Mouse (Mus musculus): Measurements from ENCODE around the gene Prkaa2.

Gene Prkaa2

GRCm38 (mm10) chr4:105109199-105109989 is at the start of gene Prkaa2:
Gene Prkaa2 (minus strand): TSS chr4:105109890.
- peak; percentile 3 for DNase-seq (ENCODE audit: low read depth)

DNA sequence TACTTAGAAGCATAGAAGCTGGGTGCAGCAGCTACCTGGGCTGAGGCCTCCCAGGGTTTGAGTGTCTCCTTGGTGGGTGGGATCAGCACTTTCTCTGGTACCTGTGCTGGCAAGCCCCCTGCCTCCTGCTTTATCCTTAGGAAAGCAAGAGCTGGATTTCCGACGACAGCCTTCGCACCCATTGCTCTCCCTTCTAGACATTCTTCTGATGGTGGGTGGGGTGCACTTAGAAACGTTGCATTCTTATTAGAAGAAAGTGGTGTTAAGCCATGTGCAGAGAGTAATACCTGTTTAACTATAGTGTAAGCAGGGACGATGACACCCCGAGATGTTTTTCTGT is 49.8 kb upstream of the Prkaa2 start:
- DNase-seq (ENCODE audit: low read depth) = no peak

DNA sequence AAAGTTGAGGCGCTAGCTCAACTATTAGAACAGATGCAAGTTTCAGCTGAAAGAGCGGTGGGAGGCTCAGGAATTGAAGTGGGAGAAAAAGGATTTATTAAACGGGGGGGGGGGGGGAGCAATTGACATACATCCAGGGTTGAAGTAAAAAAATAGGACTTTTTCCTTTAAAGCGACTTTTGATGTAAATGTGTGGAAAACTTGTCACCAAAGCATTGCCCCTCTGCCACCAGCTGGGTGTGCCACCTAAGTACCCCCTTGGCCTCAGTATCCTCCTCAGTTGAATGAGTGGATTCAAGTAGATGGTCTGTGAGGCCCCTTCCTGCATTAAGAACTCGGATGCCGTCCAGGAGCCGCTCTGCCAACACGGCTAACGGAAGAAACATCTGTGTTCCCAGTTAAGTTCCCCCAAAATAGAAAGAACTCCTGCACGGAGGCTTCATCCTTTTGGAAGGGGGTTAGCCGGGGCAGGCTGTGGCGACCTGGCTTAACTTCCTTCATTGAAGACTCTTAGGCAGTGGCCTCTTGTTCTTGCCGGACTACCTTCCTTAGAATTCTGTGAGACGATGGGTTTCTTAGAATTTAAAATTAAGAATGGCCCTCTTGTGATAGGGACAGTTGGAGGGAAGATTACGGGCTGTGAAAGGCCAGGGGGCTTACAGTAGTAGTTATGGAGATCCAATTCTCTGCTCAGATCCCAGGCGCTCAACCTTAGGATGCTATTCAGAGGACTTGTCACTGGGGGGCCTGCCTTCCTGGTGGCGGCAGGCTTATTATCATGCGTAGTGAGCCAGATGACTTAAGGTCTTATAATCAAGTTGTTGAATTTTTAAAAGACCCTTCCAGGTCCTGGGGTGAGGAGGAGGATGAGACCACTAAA is 49.2 kb upstream of the Prkaa2 start:
- DNase-seq (ENCODE audit: low read depth) = no peak

- peak; percentile 19 for DNase-seq (ENCODE audit: low read depth)
Measured at GRCm38 (mm10) chr4:105158169-105158555, 48.5 kb upstream of the Prkaa2 start.

- peak; percentile 5 for DNase-seq (ENCODE audit: low read depth)
Measured at GRCm38 (mm10) chr4:105157276-105158168, 47.8 kb upstream of the Prkaa2 start, which contains the start of gene Plpp3. Gene Plpp3 (plus strand): TSS chr4:105157347.

DNA sequence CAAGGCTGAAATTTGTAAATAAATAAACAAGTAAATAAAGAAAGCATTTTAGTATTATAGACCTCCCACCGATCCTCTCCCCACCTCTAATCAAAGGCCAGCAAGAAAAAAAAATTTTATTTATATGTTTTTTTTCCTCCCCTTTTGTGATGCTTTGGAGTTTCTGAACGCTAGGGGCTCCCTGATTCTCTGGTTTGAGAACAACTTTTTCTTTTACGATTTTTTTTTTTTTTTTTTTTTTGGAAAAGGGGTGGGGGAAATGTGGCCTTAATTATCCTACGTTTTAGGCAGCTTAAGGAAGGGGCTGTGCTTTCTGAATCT is 47.2 kb upstream of the Prkaa2 start:
- DNase-seq (ENCODE audit: low read depth) = no peak

DNA sequence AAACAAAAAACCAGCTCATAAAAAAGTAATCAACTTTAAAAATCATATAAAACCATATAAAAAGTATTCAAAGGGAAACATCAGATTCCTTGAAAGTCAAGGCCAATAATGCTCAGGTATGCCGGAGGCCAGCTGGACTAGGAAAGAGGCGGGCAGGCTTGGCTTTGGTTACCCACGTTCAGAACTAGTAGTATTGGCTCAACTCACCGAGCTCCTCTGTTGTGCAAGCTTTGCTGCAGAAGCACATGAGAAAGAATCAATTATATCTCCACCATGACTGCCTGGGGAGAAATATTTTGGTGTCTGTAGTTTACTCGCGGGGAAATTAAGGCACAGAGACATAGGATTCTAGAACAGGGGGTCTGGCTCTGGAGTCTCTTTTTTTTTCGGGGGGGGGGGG is 46.6 kb upstream of the Prkaa2 start:
- no peak for DNase-seq (ENCODE audit: low read depth)

DNA sequence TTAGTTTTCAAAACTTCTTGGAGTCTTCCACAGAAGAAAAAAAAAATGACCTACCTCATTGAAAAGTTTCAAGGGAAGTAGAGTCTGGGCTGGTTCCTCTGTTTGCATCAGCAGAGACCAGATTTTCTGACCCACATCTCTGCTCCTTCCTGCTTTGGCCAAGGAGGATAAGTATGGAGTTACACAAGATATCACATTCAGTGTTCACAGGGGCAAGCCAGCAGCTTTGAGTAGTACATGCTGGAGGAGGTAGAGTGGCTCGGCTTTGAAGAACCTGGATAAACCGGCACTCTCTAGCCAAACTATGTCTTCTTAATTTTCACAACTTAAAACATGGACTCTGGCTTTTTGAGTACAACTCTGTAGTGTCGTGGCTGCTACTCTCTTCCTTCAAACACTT is 43.5 kb upstream of the Prkaa2 start:
- no peak for DNase-seq (ENCODE audit: low read depth)

DNA sequence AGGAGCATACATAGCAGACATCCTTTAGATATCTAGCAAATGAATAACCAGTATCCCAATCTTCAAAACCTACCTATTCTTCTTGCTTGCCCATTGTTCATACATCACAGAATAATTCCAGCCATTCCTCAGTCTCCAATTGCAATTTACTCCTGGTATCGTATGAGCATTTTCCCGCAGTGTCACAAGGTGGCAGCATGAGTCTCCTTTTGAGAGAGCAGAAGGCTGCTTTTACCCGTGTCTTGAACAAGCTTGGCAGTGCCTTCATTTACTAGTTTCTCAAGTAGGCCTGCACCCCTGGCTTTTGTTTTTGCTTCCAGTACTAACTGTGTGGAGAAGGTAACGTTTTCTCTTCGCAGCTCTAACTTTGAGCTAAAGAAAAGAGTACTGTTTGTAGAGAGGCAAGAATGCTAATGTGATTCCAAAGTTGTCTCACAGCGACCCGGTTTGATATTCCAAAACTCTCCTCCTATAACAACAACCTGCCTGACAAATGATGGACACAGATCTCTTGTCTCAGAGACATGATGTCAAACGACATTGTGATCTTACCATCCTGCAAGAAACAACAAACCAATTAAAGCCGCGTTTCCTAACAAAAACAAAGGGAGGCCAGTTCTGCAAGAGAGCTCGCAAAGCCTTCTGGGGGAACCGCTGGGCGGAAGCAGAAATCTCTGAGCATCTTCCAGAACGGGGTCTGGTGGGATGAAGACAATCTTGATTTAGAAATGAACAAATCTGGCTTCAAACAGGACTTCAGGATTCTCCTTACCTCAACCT is 42.4 kb upstream of the Prkaa2 start:
- peak; percentile 10 for DNase-seq (ENCODE audit: low read depth)

DNA sequence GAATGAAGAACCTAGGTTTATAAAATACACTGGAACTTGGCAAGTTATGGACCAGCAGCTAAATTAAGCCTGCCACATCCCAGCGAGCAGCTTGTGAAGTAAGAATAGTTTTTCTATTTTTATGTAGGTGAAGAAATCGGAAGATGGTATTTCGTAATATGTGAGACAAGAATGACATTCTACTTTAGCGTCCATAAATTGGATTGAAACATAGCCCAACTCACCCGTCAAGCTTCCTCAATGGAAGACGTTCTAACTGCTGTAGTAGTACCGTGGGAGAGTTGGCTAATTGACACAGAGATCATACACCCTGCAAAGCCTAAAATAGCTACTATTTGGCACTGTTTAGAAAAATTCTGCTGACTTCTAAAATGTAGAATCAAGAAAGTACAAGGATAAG is 39.8 kb upstream of the Prkaa2 start:
- DNase-seq (ENCODE audit: low read depth) = no peak

GRCm38 (mm10) chr4:105133350-105134050 is 23.8 kb upstream of the Prkaa2 start:
- DNase-seq (ENCODE audit: low read depth) = no peak

DNA sequence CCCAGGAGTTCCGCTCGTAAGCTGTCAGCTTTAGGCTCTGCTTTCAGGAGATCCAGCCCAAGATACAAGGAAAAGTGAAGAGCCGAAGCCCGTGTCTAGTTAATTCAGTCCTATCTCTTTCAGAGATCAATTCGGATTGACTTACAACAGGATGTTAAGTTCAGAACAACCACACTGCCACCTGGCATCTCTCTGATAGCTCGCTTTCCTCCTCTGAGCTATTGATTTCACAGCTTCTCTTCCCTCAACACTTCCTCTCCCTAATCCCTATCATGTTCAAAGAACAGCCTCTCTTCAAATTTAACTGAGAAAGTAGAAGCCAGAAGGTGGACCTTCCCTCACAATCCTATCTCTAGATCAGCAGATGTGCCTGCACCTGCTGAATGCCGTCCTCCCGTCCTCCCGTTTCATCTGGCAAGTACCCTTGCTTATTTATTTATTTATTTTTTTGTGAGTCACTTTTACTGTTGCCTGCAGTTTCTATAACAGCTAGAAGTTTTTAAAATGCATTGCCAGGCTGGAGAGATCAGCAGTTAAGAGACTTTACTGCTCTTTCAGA is 22.1 kb upstream of the Prkaa2 start:
- no peak for DNase-seq (ENCODE audit: low read depth)

- DNase-seq (ENCODE audit: low read depth) = no peak
Measured at GRCm38 (mm10) chr4:105129212-105129611, 19.5 kb upstream of the Prkaa2 start.

DNA sequence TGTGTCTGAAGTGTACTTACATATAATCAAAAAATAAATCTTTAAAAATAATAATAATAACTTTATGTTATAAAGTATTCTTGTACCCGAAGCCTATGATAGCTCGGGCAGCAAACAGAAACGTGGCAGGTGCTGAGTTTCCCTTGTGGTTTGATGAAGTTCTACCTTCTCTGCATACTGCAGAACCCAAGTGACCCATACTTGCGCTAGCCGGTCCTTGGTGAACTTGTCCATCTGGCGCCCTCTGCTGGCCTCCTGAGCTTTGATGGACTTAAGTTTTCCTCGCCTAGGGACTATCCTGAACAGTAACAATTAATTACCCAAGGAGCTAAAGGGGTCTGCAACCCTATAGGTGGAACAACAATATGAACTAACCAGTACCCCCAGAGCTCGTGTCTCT is 12.7 kb upstream of the Prkaa2 start:
- DNase-seq (ENCODE audit: low read depth) = no peak

DNA sequence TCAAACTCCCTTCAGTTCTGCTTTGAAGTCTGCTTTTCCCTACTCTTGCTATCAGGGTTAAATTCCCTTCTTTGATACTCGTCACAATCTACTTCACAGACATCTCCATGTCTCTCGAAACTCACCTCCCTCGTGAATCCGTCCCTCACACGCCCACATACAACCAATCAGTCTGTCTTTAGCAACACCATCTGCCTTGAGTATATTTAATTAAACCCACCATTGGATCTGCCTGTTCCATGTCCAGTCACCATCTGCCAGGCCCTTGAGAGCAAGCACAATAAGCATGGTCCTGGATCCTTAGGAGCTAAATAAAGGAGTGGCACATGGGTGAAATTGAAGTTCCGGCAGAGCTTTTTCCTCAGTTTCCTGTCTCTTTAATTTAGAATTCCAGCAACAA is 11.4 kb upstream of the Prkaa2 start:
- DNase-seq (ENCODE audit: low read depth) = no peak

DNA sequence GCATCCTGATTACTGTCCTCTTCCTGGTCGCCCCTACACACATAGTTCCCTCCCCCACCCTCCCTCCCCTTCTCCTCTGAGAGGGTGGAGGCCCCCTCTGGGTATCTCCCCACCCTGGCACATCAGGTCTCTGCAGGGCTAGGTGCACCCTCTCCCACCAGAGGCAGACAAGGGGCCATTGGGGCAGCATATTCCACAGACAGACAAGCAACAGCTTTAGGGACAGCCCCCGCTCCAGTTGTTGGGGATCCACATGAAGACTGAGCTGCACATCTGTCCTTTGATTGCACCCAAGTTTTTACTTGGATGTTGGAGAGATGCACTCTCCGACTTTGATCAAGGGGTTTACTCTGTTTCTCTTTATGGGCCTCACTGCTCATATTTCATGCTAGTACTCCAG is 3.8 kb upstream of the Prkaa2 start:
- no peak for DNase-seq (ENCODE audit: low read depth)

DNA sequence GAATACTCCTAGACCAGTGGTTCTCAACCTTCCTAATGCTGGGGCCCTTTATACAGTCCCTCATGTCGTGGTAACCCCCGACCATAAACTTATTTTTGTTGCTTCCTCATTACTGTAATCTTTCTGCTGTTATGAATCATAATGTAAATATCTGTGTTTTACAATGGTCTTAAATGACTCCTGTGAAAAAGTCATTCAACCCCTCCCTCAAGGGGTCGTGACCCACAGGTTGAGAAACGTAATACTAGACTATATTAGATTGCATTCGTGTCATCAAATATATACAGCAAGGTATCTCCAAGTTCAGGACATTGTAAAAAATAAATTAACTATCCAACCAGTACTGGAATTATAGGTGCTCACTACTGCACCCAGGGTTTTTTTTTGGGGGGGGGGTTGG is 3.4 kb upstream of the Prkaa2 start:
- no peak for DNase-seq (ENCODE audit: low read depth)

DNA sequence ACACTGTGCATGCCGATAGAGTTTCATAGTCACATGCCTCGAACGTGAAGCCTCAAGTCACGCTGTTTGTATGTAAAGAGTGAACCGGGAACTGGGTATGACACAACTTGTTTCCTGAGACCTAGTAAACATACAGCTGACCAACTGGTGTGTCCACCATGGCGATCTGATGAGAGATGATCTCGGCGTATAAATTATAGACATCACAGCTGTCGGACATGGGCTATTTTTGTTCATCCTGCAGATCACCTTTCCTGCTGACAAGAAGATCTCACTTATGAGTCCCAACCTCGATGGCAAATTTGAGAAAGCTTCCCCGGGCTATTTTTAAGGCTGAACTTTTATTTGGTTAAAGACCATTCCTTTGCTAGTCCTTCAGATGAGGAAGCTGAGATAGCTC is 2.1 kb upstream of the Prkaa2 start:
- no peak for DNase-seq (ENCODE audit: low read depth)

DNA sequence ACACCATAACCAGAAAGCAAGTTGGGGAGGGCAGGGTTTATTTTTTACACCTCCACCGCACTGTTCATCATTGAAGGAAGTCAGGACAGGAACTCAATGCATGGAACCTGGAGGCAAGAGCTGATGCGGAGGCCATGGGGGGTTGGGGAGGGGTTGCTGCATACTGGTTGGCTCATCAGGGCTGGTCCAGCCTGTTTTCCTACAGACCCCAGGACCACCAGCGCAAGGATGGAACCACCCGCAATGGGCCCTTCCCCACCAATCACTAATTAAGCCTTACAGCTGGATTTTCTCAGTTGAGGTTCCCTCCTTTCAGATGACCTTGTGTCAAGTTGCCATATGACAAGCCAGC is 970 bp upstream of the Prkaa2 start:
- DNase-seq (ENCODE audit: low read depth) = no peak

DNA sequence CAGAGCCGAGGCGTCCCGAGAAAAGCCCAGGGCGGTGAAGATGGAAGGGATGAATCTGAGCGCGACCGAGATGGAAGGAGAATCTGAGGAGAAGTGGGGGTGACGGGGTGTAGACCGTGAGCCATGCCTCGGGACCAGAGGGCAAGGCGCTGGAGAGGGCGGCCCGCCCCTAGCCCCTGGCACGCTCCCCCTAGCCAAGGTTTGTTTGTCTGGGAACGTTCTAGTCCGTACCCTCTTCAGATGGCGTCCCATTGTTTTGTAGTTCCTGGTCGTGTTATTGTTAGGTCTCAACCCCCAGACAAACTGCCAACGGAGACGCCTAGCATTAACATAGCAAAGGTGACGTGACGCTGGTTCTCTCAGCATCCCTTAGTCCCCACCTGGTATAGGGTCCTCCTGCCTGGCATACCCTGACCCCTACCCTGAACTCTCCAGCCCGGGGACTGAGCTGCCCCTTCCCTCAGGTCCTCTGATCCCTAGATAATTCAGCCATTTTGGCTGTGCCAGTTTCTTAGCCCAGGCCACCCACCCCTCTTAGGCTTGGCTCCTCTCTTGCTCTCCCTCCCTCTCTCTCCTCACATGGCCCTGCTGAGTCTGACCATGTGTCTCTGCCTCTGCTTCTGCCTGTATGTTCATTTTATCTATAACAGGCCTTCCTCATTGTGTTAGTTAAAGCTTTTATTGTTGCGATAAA is 447 bp upstream of the Prkaa2 start:
- no peak for DNase-seq (ENCODE audit: low read depth)
